Mouse (Mus musculus): Measurements from ENCODE around the gene Timm9. TPM values are rescaled to one million over a fixed set of nuclear protein-coding genes. Genes with fewer than 3 reads are reported as not detected.
"Not testable (repeated sequence)": the region's sequence is repeated elsewhere in the genome, so short reads cannot be mapped to it uniquely, and the experiment has no call there.

Gene Timm9
- total RNA-seq, 1 experiment from 2014 or later, result 69.1 TPM

- ATAC-seq (replicated peaks; ENCODE audit: low read depth, poor library complexity, severe bottlenecking), result peak; percentile 53; the same call in 1 of the 2 replicates
These were observed 25.2 kb downstream of the Timm9 start, which contains the start of gene Tomm20l for GRCm38 (mm10) chr12:71111331-71111730. Gene Tomm20l, plus strand, starts transcription at chr12:71111428.

DNA sequence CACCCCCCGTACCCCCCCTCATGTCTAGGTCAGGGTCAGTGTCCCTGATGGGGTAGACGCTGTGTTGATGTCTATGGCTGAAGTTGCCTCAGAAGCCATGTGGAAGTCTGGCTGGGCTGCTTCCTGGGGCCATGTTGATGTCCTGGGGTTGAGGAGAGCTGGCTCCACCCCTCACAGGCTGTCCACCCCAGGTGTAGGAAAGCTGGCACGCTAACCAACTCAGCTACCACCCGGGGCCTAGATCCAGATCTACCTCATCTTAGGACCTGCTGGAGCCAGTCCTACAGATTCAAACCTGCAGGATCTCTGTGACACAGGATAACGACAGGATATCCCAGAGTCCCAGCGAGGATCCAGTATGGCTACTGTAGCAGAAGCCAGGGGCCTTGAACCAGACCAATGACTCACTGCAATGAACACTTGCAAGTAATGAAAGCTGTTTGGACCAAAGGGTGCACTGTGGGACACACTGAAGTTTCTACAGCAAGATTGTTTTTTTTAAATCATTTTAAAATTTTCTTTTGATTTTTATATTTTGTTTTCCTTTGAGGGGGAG, 29.2 kb downstream of the Timm9 start:
- no peak for ATAC-seq (replicated peaks; ENCODE audit: low read depth, poor library complexity, severe bottlenecking)

GRCm38 (mm10) chr12:71104275-71104674, 32.2 kb downstream of the Timm9 start:
- ATAC-seq (replicated peaks; ENCODE audit: low read depth, poor library complexity, severe bottlenecking), result not testable (repeated sequence)

DNA sequence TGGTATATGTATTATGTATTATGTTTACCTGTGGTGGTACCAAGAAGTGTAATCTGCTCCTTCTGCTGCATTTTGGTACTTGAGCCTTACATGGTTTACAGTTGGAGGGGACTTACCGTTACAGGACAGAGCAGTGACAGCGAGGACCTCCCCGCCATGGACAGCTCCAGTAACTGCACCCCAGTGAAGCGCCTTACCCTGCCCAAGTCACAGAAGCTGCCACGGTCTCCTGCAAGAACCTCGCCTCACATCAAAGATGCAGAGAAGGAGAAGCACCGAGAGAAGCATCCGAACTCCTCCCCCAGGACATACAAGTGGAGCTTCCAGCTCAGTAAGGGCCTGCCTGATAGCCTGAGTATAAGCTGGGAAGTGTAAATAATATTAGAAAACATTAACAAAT, 50.2 kb downstream of the Timm9 start:
- no peak for ATAC-seq (replicated peaks; ENCODE audit: low read depth, poor library complexity, severe bottlenecking)

Other genes starting within 250 kb of the Timm9 start
- 50.3 and 60.0 TPM in 2 replicates for gene Actr10, start 198.8 kb downstream of the Timm9 start, total RNA-seq (2017)
- 350 and 381 TPM in 2 replicates for gene Psma3, start 162.1 kb downstream of the Timm9 start, total RNA-seq (2017)
- gene Arid4a, start 120.7 kb downstream of the Timm9 start, total RNA-seq (2017), result 53.1 and 62.7 TPM in 2 replicates
- gene Tomm20l, start 25.3 kb downstream of the Timm9 start, total RNA-seq (2017), result not detected in 2 replicates
- 18.5 and 22.7 TPM in 2 replicates for gene 2700049A03Rik, start 164 bp upstream of the Timm9 start, total RNA-seq (2017)
- gene Dact1, start 173.2 kb upstream of the Timm9 start, total RNA-seq (2017), result 0.15 and 0.32 TPM in 2 replicates

Data from common myeloid progenitor, adult 5-6 weeks (primary cell).